Comparison of ENCODE assay signal across 8 mouse cellular contexts in the genomic region with DNA sequence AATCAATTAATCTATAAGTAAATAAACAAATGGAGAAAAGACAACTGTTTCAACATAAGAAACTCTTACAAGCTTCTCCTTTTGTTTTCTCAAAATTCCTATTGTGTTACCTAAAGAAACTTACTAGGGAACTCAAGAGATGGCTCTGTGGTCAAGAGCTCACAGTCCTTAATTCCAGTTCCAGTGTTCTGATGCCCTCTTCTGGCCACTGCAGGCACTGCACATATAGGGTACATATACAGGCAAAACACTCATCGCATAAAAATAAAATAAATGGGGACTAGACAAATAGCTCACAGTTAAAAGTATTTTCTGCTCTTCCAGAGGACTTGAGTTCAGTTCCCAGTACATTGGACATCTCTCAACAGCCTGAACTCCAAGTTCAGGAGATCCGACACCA. TPM values are rescaled to one million over a fixed set of nuclear protein-coding genes. Genes with fewer than 3 reads are reported as not detected.
DNase-seq lines count a peak whose midpoint lies in the region; ATAC-seq and TF ChIP-seq lines count a peak whose summit lies in the region.
"Had no signal": no experiment of that assay in that cellular context is flagged by ENCODE, and none has a peak within 500 bp of the region (broad histone marks: within the 10 kb centered on the region; RNA-seq: fewer than 3 reads in every experiment).

No protein-coding gene starts in this region.

- WGBS in neural tube, embryonic 15.5 days = 67% methylated on average over 2 of the region's 2 CpGs

- peaks cover 18% of the 10 kb centered on the region for H3K36me3 ChIP-seq in ES-Bruce4 (ENCODE audit: control insufficient read depth, insufficient read depth, low read length, poor library complexity, severe bottlenecking)
- peaks cover 23% of the 10 kb centered on the region for H3K36me3 ChIP-seq in neural tube, embryonic 15.5 days

- H3K27me3 ChIP-seq in ES-Bruce4 (ENCODE audit: control insufficient read depth, insufficient read depth, low read length, poor library complexity, severe bottlenecking) = no peaks in the 10 kb centered on the region
- no peaks in the 10 kb centered on the region for H3K27me3 ChIP-seq in neural tube, embryonic 15.5 days (replicated peaks)

- DNase-seq in layer of hippocampus, adult 8-10 months (ENCODE audit: low spot score in 2 of 2) = peak; percentile 15 to 17
- DNase-seq in layer of hippocampus, postnatal 36 days = no peak
- peak; percentile 20 for DNase-seq in brain, adult 2 months (ENCODE audit: low read depth, low spot score)
- peak; percentile 52 for DNase-seq in kidney, postnatal 10 days
- DNase-seq in spleen, postnatal 14 days (ENCODE audit: low spot score in 2 of 2) = peak; percentile 13 to 45

- H3K9me3 ChIP-seq in ES-Bruce4 (replicated peaks; ENCODE audit: control insufficient read depth, insufficient read depth, low read length, poor library complexity, severe bottlenecking) = no peaks in the 10 kb centered on the region
- H3K9me3 ChIP-seq in neural tube, embryonic 15.5 days (replicated peaks) = no peaks in the 10 kb centered on the region
- H3K9me3 ChIP-seq: liver, embryonic 15.5 days had no signal

- TF ChIP-seq EP300 in ES-Bruce4 (IDR thresholded peaks at IDR 0.05; ENCODE audit: insufficient read depth, low read depth, low read length) = no peak

- H3K9ac ChIP-seq in ES-Bruce4 (ENCODE audit: low read depth, poor library complexity, severe bottlenecking) = peak overlapping the region; percentile 77
- H3K9ac ChIP-seq in neural tube, embryonic 15.5 days (replicated peaks) = no peak overlapping the region

- no peak overlapping the region for H3K27ac ChIP-seq in ES-Bruce4 (ENCODE audit: insufficient read depth, low read length)
- H3K27ac ChIP-seq in neural tube, embryonic 15.5 days (replicated peaks) = no peak overlapping the region

- ATAC-seq in neural tube, embryonic 15.5 days (ENCODE audit: low FRiP score) = no peak

- H3K4me2 ChIP-seq in neural tube, embryonic 15.5 days = no peak overlapping the region

- no peak overlapping the region for H3K4me3 ChIP-seq in ES-Bruce4 (ENCODE audit: low read depth, low read length)
- H3K4me3 ChIP-seq in neural tube, embryonic 15.5 days (replicated peaks) = no peak overlapping the region

- no peaks in the 10 kb centered on the region for H3K4me1 ChIP-seq in ES-Bruce4 (ENCODE audit: control insufficient read depth, insufficient read depth, low read length)
- peaks cover 17% of the 10 kb centered on the region for H3K4me1 ChIP-seq in neural tube, embryonic 15.5 days

- no peak for TF ChIP-seq POLR2A in ES-Bruce4 (IDR thresholded peaks at IDR 0.05; ENCODE audit: insufficient read depth, low read length)

- no peak for TF ChIP-seq CTCF in ES-Bruce4 (IDR thresholded peaks at IDR 0.05; ENCODE audit: low read depth, low read length)

RNA-seq across cellular contexts. Expression of gene Nifk, which starts 0.9 kb away (rescaled TPM):
- total RNA-seq in layer of hippocampus, adult 8-10 months (2022) = 10 to 100 TPM; 23.9 to 26.6 (median 24.2) TPM
- total RNA-seq in layer of hippocampus, postnatal 36 days (2021) = 10 to 100 TPM; 25.5 to 27.5 TPM
- polyA plus RNA-seq in ES-Bruce4 (2011; ENCODE audit: insufficient read depth, insufficient read length, low read depth, missing spikeins) = 99.7 and 110 TPM in 2 replicates
- 60.4 and 71.9 TPM in 2 replicates for polyA plus RNA-seq in neural tube, embryonic 15.5 days (2015; fragmentation: Nextera tagmentation; extraction: Ambion mirVana)

RNA-seq across cellular contexts. Expression of gene Tsn, which starts 9.2 kb away (rescaled TPM):
- total RNA-seq in layer of hippocampus, adult 8-10 months (2022) = 100 to 1,000 TPM; 105 to 118 (median 107) TPM
- total RNA-seq in layer of hippocampus, postnatal 36 days (2021) = 100 to 1,000 TPM in 1 of 2 experiments, 10 to 100 TPM in 1; 98.6 to 104 TPM
- polyA plus RNA-seq in ES-Bruce4 (2011; ENCODE audit: insufficient read depth, insufficient read length, low read depth, missing spikeins) = 88.0 and 90.4 TPM in 2 replicates
- 395 and 434 TPM in 2 replicates for polyA plus RNA-seq in neural tube, embryonic 15.5 days (2015; fragmentation: Nextera tagmentation; extraction: Ambion mirVana)

Comparison
In these comparisons a context has a peak if more than half of its experiments do, and no peak if none do; other contexts are left out.
1. DNase-seq: peak in layer of hippocampus, adult 8-10 months (2 of 2), brain, adult 2 months (single experiment), kidney, postnatal 10 days (single experiment) and spleen, postnatal 14 days (2 of 2); none in layer of hippocampus, postnatal 36 days (0 of 2).